Mouse (Mus musculus): ENCODE data around the gene Ugt1a10.

- no peak for TF ChIP-seq GATA1 (IDR thresholded peaks at IDR 0.05; ENCODE audit: borderline replicate concordance, low read length)
- no peak for TF ChIP-seq FLI1 (IDR thresholded peaks at IDR 0.05; ENCODE audit: low read length)
Observed at GRCm38 (mm10) chr1:88264869-88265240, 209.7 kb downstream of the Ugt1a10 start.

All from megakaryocyte, embryonic 14.5 days (primary cell).